Mouse (Mus musculus): Measurements from ENCODE around the gene Bcr. TPM values are rescaled to one million over a fixed set of nuclear protein-coding genes. Genes with fewer than 3 reads are reported as not detected.
A peak's percentile ranks its signal among the peaks of the same experiment; 100 is the strongest.

Gene Bcr
- total and polyA plus RNA-seq, 2 experiments from 2014 or later, result 10.1 to 49.6 TPM

DNA sequence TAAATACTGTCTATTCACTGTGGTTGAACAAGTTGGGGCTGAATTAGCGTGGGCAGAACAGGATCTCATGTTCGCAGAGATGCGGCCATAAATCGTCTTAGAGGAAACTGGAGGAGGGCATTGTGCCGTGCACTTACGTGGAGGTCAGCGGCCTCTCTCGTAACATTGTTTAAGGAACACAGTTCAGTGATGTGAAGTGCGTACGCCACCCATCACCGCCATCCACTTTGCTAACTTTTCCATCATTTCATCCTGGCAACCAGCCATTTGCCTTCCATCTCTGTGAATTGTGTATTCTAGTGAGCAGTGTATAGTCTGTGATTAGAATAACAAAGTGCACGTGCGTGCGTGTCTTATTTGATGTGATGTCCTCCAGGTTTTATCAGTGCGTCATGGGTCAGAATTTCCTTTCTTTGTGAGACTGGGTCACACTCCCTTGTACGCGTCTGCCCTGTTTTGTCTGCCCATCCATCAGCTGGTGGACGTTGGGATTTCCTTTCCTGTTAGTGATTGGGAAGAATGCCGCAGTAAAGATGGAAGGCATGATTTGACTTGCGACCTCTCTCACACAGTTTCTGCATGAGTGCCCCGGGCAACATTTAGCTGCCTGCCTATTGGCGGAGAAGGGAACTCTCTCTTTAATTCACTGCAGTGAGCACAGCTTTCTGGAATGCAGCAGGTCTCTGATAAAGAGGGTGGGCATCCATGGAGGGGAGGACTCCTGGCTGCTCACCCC, 33.0 kb downstream of the Bcr start:
- Histone ChIP-seq H3K27me3 (ENCODE audit: insufficient read depth, low read length) (no peaks in the 10 kb centered on the region), H3K27ac (ENCODE audit: low read depth, low read length) (no peak overlapping the region), H3K36me3 (ENCODE audit: insufficient read depth) (no peaks in the 10 kb centered on the region), H3K4me2 (ENCODE audit: low read depth) (no peak overlapping the region), H3K9ac (no peak overlapping the region), H3K4me3 (ENCODE audit: low read depth, low read length) (no peak overlapping the region), H3K9me3 (ENCODE audit: low read length) (no peaks in the 10 kb centered on the region), H3K4me1 (ENCODE audit: insufficient read depth) (peaks cover 7% of the 10 kb centered on the region)
- no peak for DNase-seq
- WGBS, result 57% methylated on average over 22 of the region's 22 CpGs
- TF ChIP-seq CTCF (IDR thresholded peaks at IDR 0.05; ENCODE audit: low read depth), result no peak
- ATAC-seq, result 0 out of 2 replicates have a peak, but pooled peaks have one; percentile 34

DNA sequence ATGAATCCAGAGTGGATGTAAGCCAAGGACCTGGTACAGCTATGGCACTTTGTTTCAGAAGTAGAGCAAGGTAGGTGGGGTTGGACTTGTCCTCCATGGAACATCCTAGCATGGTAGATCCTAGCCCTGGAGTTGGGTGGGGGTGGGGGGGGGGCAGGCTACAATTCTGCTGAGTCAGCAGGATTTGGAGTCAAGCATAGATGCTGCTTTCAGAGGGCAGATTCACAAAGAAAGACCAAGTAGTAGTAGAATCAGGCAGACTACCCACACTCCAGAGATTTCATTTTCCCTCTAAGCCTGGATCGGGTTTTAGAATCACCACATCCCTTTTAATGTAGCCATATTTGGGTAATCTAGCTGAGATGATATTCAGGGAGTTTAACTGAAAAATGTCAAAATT, 33.9 kb downstream of the Bcr start:
- no peaks in the 10 kb centered on the region for H3K27me3 ChIP-seq (ENCODE audit: insufficient read depth, low read length)
- peaks cover 7% of the 10 kb centered on the region for H3K4me1 ChIP-seq (ENCODE audit: insufficient read depth)
- no peak for ATAC-seq
- TF ChIP-seq CTCF (IDR thresholded peaks at IDR 0.05; ENCODE audit: low read depth), result no peak
- no peak for DNase-seq
- no peaks in the 10 kb centered on the region for H3K36me3 ChIP-seq (ENCODE audit: insufficient read depth)
- no peaks in the 10 kb centered on the region for H3K9me3 ChIP-seq (ENCODE audit: low read length)
- 100% methylated on average over 1 of the region's 1 CpGs for WGBS
- no peak overlapping the region for H3K9ac ChIP-seq
- no peak overlapping the region for H3K27ac ChIP-seq (ENCODE audit: low read depth, low read length)
- no peak overlapping the region for H3K4me2 ChIP-seq (ENCODE audit: low read depth)
- no peak overlapping the region for H3K4me3 ChIP-seq (ENCODE audit: low read depth, low read length)

DNA sequence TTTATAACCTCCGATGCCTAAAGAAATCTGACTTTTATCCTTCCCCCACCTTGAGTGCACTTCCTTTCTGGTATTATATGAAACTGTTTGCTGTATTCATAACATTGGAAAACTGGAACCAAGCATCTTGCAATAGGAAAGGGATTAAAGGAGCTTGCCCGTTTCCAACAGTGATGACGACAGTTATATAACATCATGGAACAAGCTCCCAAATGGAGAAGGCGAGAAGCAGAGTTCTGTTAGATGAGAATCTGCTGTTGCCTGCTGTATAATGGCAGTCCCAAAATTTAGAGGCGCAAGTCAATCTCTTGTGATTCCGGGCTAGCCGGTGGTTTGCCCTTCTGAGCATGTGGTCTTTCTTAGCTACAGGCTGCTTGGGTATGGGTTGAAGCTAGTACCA, 34.8 kb downstream of the Bcr start:
- 93% methylated on average over 7 of the region's 7 CpGs for WGBS
- no peak for TF ChIP-seq CTCF (IDR thresholded peaks at IDR 0.05; ENCODE audit: low read depth)

DNA sequence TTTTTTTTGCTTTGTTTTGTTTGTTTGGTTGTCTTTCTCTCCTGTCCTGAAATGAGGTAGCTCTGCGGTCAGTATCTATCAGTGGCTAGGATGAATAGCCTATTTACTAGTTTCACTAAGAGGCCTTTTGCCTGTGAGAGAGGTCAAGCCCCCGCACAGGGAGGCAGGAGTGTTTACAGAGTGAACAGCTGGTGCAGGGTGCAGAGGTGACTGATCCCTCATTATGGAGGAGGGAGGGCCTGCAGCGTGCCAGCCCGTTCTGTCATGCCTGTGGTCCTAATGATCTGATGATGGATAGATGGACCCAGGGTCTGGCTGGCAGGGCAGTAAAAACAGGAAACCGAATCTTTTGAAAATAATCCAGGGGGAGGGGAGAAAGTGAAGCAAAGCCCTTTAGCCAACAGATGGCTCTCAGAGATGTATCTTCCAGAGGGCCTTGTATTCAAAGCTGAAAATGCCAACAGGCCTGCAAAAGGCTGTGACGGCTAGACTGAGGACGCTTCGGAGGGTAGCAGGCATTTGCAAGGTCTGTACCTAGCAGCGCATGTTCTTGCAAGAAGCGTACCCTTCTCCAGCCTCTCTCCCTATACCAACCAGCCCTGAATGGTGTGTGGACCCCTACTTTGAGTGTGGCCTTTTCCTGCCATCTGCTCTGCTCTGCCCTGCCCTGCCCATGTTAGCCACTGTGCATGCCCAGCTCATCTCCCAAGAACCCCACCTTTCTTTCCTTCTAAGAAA, 38.2 kb downstream of the Bcr start:
- Histone ChIP-seq H3K9ac (no peak overlapping the region), H3K9me3 (ENCODE audit: low read length) (no peaks in the 10 kb centered on the region), H3K4me3 (ENCODE audit: low read depth, low read length) (no peak overlapping the region), H3K36me3 (ENCODE audit: insufficient read depth) (no peaks in the 10 kb centered on the region), H3K27me3 (ENCODE audit: insufficient read depth, low read length) (no peaks in the 10 kb centered on the region), H3K27ac (ENCODE audit: low read depth, low read length) (no peak overlapping the region), H3K4me1 (ENCODE audit: insufficient read depth) (0 out of 2 replicates have a peak, but pooled peaks cover 6% of the 10 kb centered on the region), H3K4me2 (ENCODE audit: low read depth) (no peak overlapping the region)
- WGBS, result 35% methylated on average over 10 of the region's 10 CpGs
- TF ChIP-seq CTCF (IDR thresholded peaks at IDR 0.05; ENCODE audit: low read depth), result no peak
- ATAC-seq (peak; percentile 16; the same call in 1 of the 2 replicates), DNase-seq (no peak)

More for the DNA sequence above, 34.8 kb downstream of the Bcr start:
- Histone ChIP-seq H3K9ac (no peak overlapping the region), H3K4me1 (ENCODE audit: insufficient read depth) (peaks cover 7% of the 10 kb centered on the region), H3K4me2 (ENCODE audit: low read depth) (no peak overlapping the region), H3K36me3 (ENCODE audit: insufficient read depth) (no peaks in the 10 kb centered on the region), H3K27me3 (ENCODE audit: insufficient read depth, low read length) (no peaks in the 10 kb centered on the region), H3K4me3 (ENCODE audit: low read depth, low read length) (no peak overlapping the region), H3K9me3 (ENCODE audit: low read length) (no peaks in the 10 kb centered on the region), H3K27ac (ENCODE audit: low read depth, low read length) (no peak overlapping the region)
- ATAC-seq, result no peak
- DNase-seq, result no peak

DNA sequence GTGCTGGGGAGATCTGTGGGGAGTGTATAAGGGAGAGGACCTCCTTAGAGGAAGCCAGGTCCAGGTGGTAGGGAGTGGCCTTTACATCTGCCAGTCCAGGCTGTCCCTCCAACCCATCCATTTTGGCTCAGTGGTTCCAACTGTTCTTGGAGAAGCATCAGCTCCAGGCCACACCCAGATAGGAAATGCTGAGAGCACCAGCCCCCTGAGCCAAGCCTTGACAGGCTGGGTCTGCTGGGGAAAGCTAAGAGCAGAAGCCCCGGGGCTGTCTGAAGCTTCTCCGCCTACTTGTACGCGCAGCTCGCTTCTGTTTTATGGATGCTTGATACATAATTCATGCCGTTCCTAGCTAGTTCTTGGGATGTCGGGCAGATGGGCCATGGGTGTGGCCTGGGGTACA, 39.9 kb downstream of the Bcr start:
- no peaks in the 10 kb centered on the region for H3K27me3 ChIP-seq (ENCODE audit: insufficient read depth, low read length)
- WGBS, result 48% methylated on average over 7 of the region's 7 CpGs
- ATAC-seq (peak; percentile 54), DNase-seq (peak; percentile 39)
- H3K4me2 ChIP-seq (ENCODE audit: low read depth), result no peak overlapping the region
- H3K9ac ChIP-seq, result no peak overlapping the region
- no peak overlapping the region for H3K4me3 ChIP-seq (ENCODE audit: low read depth, low read length)
- no peaks in the 10 kb centered on the region for H3K36me3 ChIP-seq (ENCODE audit: insufficient read depth)
- H3K4me1 ChIP-seq (ENCODE audit: insufficient read depth), result 0 out of 2 replicates have a peak, but pooled peaks cover 6% of the 10 kb centered on the region
- peak overlapping the region; percentile 30; the same call in 1 of the 2 replicates for H3K27ac ChIP-seq (ENCODE audit: low read depth, low read length)
- no peaks in the 10 kb centered on the region for H3K9me3 ChIP-seq (ENCODE audit: low read length)
- TF ChIP-seq CTCF (IDR thresholded peaks at IDR 0.05; ENCODE audit: low read depth), result no peak

DNA sequence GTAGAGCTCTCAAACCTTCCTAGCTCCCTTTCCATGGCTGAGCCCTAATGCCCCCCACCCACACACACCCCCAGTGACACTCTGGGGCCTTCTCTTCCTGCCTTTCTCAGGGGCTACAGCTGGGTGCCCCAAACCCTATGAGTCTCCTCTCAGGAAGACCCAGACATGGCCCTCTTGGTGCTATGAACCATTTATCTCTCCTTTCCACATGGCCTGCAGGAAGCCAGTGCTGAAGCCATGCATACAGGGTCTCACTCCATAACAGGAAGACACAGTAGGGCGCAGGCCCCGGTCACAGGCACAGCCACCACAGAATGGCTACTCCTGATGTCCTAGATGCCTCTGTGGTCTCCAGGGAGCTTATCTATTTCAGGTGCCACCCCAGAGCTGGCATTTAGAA, 43.1 kb downstream of the Bcr start:
- Histone ChIP-seq H3K4me3 (ENCODE audit: low read depth, low read length) (no peak overlapping the region), H3K27ac (ENCODE audit: low read depth, low read length) (no peak overlapping the region), H3K4me2 (ENCODE audit: low read depth) (no peak overlapping the region), H3K9me3 (ENCODE audit: low read length) (no peaks in the 10 kb centered on the region), H3K9ac (no peak overlapping the region), H3K36me3 (ENCODE audit: insufficient read depth) (no peaks in the 10 kb centered on the region), H3K4me1 (ENCODE audit: insufficient read depth) (peaks cover 13% of the 10 kb centered on the region; the same call in 1 of the 2 replicates), H3K27me3 (ENCODE audit: insufficient read depth, low read length) (no peaks in the 10 kb centered on the region)
- 88% methylated on average over 2 of the region's 2 CpGs for WGBS
- no peak for DNase-seq
- no peak for TF ChIP-seq CTCF (IDR thresholded peaks at IDR 0.05; ENCODE audit: low read depth)
- ATAC-seq, result no peak
